Mouse (Mus musculus): Measurements from ENCODE around the gene Ccdc107. TPM values are rescaled to one million over a fixed set of nuclear protein-coding genes. Genes with fewer than 3 reads are reported as not detected.

Gene Ccdc107
- total and polyA plus RNA-seq, 3 experiments = 30.5 to 63.1 (median 33.4) TPM

GRCm38 (mm10) chr4:43478906-43479832 lies 13.5 kb upstream of the Ccdc107 start (continued):
- TF ChIP-seq MAZ (IDR thresholded peaks at IDR 0.05; ENCODE audit: low read depth, low read length) (peak; percentile 70; the same call in 1 of the 2 replicates), RAD21 (IDR thresholded peaks at IDR 0.05; ENCODE audit: low read depth, low read length) (peak; percentile 84), ZC3H11A (IDR thresholded peaks at IDR 0.05; ENCODE audit: low read depth, low read length) (peak; percentile 50; the same call in 1 of the 2 replicates), CHD1 (IDR thresholded peaks at IDR 0.05; ENCODE audit: low read depth, low read length) (no peak), CTCF (conservative IDR thresholded peaks at IDR 0.05 in 1 of 2, IDR thresholded peaks at IDR 0.05 in 1 of 2; ENCODE audit: low read depth in 2 of 2, low read length in 2 of 2) (peak; percentile 26 to 95; a peak in 3 of 4 replicates), MAFK (IDR thresholded peaks at IDR 0.05; ENCODE audit: insufficient replicate concordance, low read length) (no peak), SMC3 (IDR thresholded peaks at IDR 0.05; ENCODE audit: low read depth, low read length) (peak; percentile 89), BHLHE40 (IDR thresholded peaks at IDR 0.05; ENCODE audit: low read depth, low read length) (no peak)

- Histone ChIP-seq H3K4me1 (ENCODE audit: control insufficient read depth in 1 of 2, insufficient read depth in 2 of 2) (peaks cover 10 to 42% of the 10 kb centered on the region in 2 experiments), H3K4me2 (ENCODE audit: insufficient read depth, low read depth, poor library complexity, severe bottlenecking) (no peak overlapping the region), H3K36me3 (replicated peaks in 1 of 2; ENCODE audit: control insufficient read depth in 1 of 2, insufficient read depth in 1 of 2, low read length in 1 of 2) (no peaks in the 10 kb centered on the region), H3K9ac (ENCODE audit: insufficient read depth, low read depth) (no peak overlapping the region), H3K79me2 (replicated peaks; ENCODE audit: control insufficient read depth, extremely low read depth, insufficient read depth, poor library complexity, severe bottlenecking) (no peaks in the 10 kb centered on the region), H3K27me3 (replicated peaks) (no peaks in the 10 kb centered on the region), H3K9me3 (replicated peaks; ENCODE audit: low read length) (peaks cover 3% of the 10 kb centered on the region), H3K4me3 (replicated peaks in 1 of 3; ENCODE audit: low read depth in 2 of 3, low read length in 2 of 3, poor library complexity in 1 of 3) (no peak overlapping the region), H3K27ac (ENCODE audit: insufficient read depth, low read depth) (no peak overlapping the region)
- no peak for DNase-seq (ENCODE audit: extremely low read depth)
- TF ChIP-seq UBTF (IDR thresholded peaks at IDR 0.05; ENCODE audit: low read depth, low read length) = no peak
- no peak for TF ChIP-seq MAZ (IDR thresholded peaks at IDR 0.05; ENCODE audit: low read depth, low read length)
- TF ChIP-seq E2F4 (IDR thresholded peaks at IDR 0.05; ENCODE audit: insufficient replicate concordance, low read depth, low read length) = no peak
- no peak for TF ChIP-seq NELFE (IDR thresholded peaks at IDR 0.05; ENCODE audit: low read depth, low read length)
- no peak for TF ChIP-seq MAFK (IDR thresholded peaks at IDR 0.05; ENCODE audit: insufficient replicate concordance, low read length)
- TF ChIP-seq IRF4 (IDR thresholded peaks at IDR 0.05; ENCODE audit: low read depth, low read length) = no peak
- TF ChIP-seq TCF12 (IDR thresholded peaks at IDR 0.05; ENCODE audit: low read depth, low read length) = no peak
- no peak for TF ChIP-seq USF1 (IDR thresholded peaks at IDR 0.05; ENCODE audit: low read depth, low read length)
- no peak for TF ChIP-seq SIN3A (IDR thresholded peaks at IDR 0.05; ENCODE audit: low read length)
- no peak for TF ChIP-seq ZKSCAN1 (IDR thresholded peaks at IDR 0.05; ENCODE audit: borderline replicate concordance, low read depth, low read length)
- TF ChIP-seq RCOR1 (conservative IDR thresholded peaks at IDR 0.05; ENCODE audit: low read depth, low read length) = no peak
- in situ Hi-C loops (cut with MboI; ENCODE audit: low pct_ligation_motif_present, low pct_unique_long_range_greater_than_20kb, low sequenced_read_pairs) (loop anchor here (5.0 kb wide), 1 partner anchor 39 kb away; the partner anchor contains the start of gene Tesk1), dilution Hi-C loops (cut with MboI; ENCODE audit: extremely low pct_ligation_motif_present, extremely low pct_unique_long_range_greater_than_20kb, low sequenced_read_pairs) (no loop called here)
Observed at GRCm38 (mm10) chr4:43480985-43481384, 11.7 kb upstream of the Ccdc107 start.
